Mouse (Mus musculus) stomach, postnatal 0 days (tissue): ENCODE data around the gene Tmc4.

Experiments
- CTCF ChIP-seq: IDR thresholded peaks from 2 replicates; pipeline ENCODE4 v1.5.1; 2016; ENCODE audit warnings: antibody characterized with exemption, low read depth, mild to moderate bottlenecking, moderate library complexity
- EP300 ChIP-seq: optimal IDR thresholded peaks from 2 replicates; pipeline ENCODE3; 2016; ENCODE audit warnings: antibody characterized with exemption

- TF ChIP-seq CTCF, result no peak
- no peak for TF ChIP-seq EP300
Measured at GRCm38 (mm10) chr7:3645488-3646025, 31.8 kb downstream of the Tmc4 start.
